Mouse (Mus musculus) midbrain, postnatal 0 days (tissue): Measurements from ENCODE around the gene Preb. TPM values are rescaled to one million over a fixed set of nuclear protein-coding genes. Genes with fewer than 3 reads are reported as not detected.

ENCODE experiments used
- ATAC-seq: fragments of 200-750 bp; cut with Nextera tagmentation; 2 replicates; pipeline ENCODE4 v1.8.0; 2017; ENCODE audit warnings: moderate number of reproducible peaks, mild to moderate bottlenecking, moderate TSS enrichment, moderate library complexity; ENCODE audit not compliant: low FRiP score
- DNase-seq: peaks from one replicate; pipeline ENCODE4 v3.0.0-alpha.2; 2015; ENCODE audit warnings: low spot score
- H3K27ac ChIP-seq: fragments of 300-500 bp; sonication (generic); 2 replicates; pipeline ENCODE4 v1.5.1; 2014; ENCODE audit warnings: low read depth, mild to moderate bottlenecking, low read length, mixed read lengths
- H3K27me3 ChIP-seq: fragments of 300-500 bp; sonication (generic); 2 replicates; pipeline ENCODE4 v1.6.1; 2014; ENCODE audit warnings: low read length, control low read depth, mixed read lengths; ENCODE audit not compliant: insufficient read depth
- H3K36me3 ChIP-seq: fragments of 300-500 bp; sonication (generic); 2 replicates; pipeline ENCODE4 v1.6.1; 2014; ENCODE audit warnings: low read length, control low read depth, mixed read lengths; ENCODE audit not compliant: insufficient read depth
- H3K4me1 ChIP-seq: fragments of 300-500 bp; sonication (generic); 2 replicates; pipeline ENCODE4 v1.6.1; 2014; ENCODE audit warnings: mild to moderate bottlenecking, control low read depth, antibody characterized with exemption, low read length, mixed read lengths; ENCODE audit not compliant: insufficient read depth
- H3K4me2 ChIP-seq: fragments of 300-500 bp; sonication (generic); 2 replicates; pipeline ENCODE4 v1.6.1; 2014; ENCODE audit warnings: low read depth, mild to moderate bottlenecking, low read length, mixed read lengths; ENCODE audit not compliant: poor library complexity, severe bottlenecking
- H3K4me3 ChIP-seq: fragments of 300-500 bp; sonication (generic); 2 replicates; pipeline ENCODE4 v1.5.1; 2014; ENCODE audit warnings: low read depth, mild to moderate bottlenecking, low read length, moderate library complexity
- H3K9ac ChIP-seq: fragments of 300-500 bp; sonication (generic); replicated peaks from 2 replicates; pipeline ENCODE4 v1.6.1; 2014; ENCODE audit warnings: mild to moderate bottlenecking, low read length, moderate library complexity, mixed read lengths; ENCODE audit not compliant: poor library complexity, severe bottlenecking
- H3K9me3 ChIP-seq: fragments of 300-500 bp; sonication (generic); 2 replicates; pipeline ENCODE4 v1.6.1; 2016; ENCODE audit warnings: low read length, control low read depth
- CTCF ChIP-seq: IDR thresholded peaks from 2 replicates; pipeline ENCODE4 v1.5.1; 2016; ENCODE audit warnings: antibody characterized with exemption, mild to moderate bottlenecking
- WGBS: fragments of 180-500 bp; shearing (Covaris S2); extraction: QIAGEN DNeasy Blood & Tissue Kit; methylation state at CpG from one replicate; pipeline ENCODE4 v1.1.7; 2014; 5-methylcytosine and 5-hydroxymethylcytosine counted together
- polyA plus RNA-seq: library from polyadenylated mRNA; unstranded; fragments of >200 nt; fragmentation: Nextera tagmentation; extraction: Ambion mirVana; gene quantifications from 2 replicates; pipeline ENCODE4 v1.2.1, GENCODE M21; 2015
- total RNA-seq: library from RNA; depleted of rRNA; stranded (reverse); fragments of >200 nt; gene quantifications from 2 replicates; pipeline ENCODE4 v1.2.3, GENCODE M21; 2014

Preb gene
- total and polyA plus RNA-seq, 2 experiments from 2014 or later: 37.7 to 89.6 TPM

DNA sequence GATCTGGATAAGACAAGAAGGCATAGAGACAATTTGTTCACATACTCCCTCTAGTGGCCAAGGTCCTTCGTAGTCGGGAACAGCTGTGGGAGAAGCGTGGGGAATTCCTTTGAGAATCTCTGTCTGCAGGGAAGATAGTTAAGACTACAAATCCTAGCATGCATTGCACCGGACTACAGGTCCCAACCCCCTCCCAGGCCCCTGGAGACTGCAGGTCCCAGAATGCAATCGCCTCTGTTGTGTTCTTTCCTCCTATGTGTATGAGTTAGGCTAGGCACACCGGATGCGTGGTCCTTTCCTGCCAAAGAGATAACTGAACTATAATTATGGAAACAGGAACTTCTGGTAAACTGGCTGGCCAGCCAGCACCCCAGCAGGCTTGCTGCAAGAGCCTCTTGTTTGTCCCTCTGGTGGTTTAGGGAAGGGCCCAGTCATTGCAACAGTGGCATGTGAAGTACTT, 44.2 kb downstream of the Preb start:
- no peak overlapping the region for H3K9ac ChIP-seq
- H3K9me3 ChIP-seq: no peaks in the 10 kb centered on the region
- TF ChIP-seq CTCF: peak; percentile 85
- no peak overlapping the region for H3K4me3 ChIP-seq
- peak overlapping the region; percentile 24 for H3K4me2 ChIP-seq
- ATAC-seq (peak; percentile 79), DNase-seq (peak; percentile 98)
- H3K4me1 ChIP-seq: peaks cover 3% of the 10 kb centered on the region; the same call in 1 of the 2 replicates
- WGBS: 3% methylated on average over 7 of the region's 7 CpGs
- H3K27me3 ChIP-seq: no peaks in the 10 kb centered on the region
- no peak overlapping the region; the same call in 1 of the 2 replicates for H3K27ac ChIP-seq
- no peaks in the 10 kb centered on the region for H3K36me3 ChIP-seq

DNA sequence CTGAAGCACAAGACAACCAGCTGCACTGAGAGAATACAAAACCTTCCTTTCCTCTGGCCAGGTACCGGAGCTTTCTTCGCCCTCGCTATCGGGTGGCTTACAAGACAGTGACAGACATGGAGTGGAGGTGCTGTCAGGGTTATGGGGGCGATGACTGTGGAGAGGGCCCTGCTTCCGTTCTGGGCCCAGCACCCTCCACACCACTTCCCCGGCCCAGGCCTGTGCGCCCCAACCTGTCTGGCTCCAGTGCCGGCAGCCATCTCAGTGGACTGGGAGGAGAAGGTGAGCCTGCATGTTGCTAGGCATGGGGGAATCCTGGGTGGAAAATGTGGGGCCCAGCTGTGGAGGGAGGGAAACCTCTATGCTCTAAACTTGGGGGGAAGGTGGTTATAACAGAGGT, 44.7 kb downstream of the Preb start:
- Histone ChIP-seq H3K4me3 (no peak overlapping the region), H3K27ac (0 out of 2 replicates have a peak overlapping the region, but pooled peaks have one; percentile 12), H3K36me3 (no peaks in the 10 kb centered on the region), H3K9ac (no peak overlapping the region), H3K4me1 (peaks cover 3% of the 10 kb centered on the region; the same call in 1 of the 2 replicates), H3K4me2 (0 out of 2 replicates have a peak overlapping the region, but pooled peaks have one; percentile 24), H3K27me3 (no peaks in the 10 kb centered on the region), H3K9me3 (no peaks in the 10 kb centered on the region)
- 64% methylated on average over 9 of the region's 9 CpGs for WGBS
- TF ChIP-seq CTCF: no peak
- ATAC-seq (peak; percentile 22; the same call in 1 of the 2 replicates), DNase-seq (no peak)

DNA sequence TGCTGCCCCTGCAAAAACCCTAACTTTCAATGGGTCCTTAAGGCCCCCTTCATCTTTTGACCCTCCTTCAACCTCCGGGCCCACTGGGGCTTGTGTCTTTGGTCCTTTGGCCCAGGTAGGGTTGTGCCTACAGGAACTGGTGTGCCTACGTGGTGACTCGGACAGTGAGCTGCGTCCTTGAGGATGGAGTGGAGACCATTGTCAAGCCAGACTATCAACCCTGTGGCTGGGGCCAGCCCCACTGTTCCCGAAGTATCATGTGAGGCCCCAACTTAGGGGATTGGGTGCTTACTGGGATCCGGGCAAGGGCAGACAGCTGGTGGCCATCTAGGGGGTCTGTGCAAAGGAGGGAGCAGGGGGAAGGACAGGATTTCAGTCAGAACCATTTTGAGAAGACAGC, 45.3 kb downstream of the Preb start:
- TF ChIP-seq CTCF: no peak
- Histone ChIP-seq H3K4me1 (peaks cover 3% of the 10 kb centered on the region; the same call in 1 of the 2 replicates), H3K27ac (0 out of 2 replicates have a peak overlapping the region, but pooled peaks have one; percentile 12), H3K4me3 (no peak overlapping the region), H3K27me3 (no peaks in the 10 kb centered on the region), H3K36me3 (no peaks in the 10 kb centered on the region), H3K9me3 (no peaks in the 10 kb centered on the region), H3K4me2 (no peak overlapping the region), H3K9ac (no peak overlapping the region)
- DNase-seq: no peak
- no peak for ATAC-seq
- 83% methylated on average over 6 of the region's 6 CpGs for WGBS

DNA sequence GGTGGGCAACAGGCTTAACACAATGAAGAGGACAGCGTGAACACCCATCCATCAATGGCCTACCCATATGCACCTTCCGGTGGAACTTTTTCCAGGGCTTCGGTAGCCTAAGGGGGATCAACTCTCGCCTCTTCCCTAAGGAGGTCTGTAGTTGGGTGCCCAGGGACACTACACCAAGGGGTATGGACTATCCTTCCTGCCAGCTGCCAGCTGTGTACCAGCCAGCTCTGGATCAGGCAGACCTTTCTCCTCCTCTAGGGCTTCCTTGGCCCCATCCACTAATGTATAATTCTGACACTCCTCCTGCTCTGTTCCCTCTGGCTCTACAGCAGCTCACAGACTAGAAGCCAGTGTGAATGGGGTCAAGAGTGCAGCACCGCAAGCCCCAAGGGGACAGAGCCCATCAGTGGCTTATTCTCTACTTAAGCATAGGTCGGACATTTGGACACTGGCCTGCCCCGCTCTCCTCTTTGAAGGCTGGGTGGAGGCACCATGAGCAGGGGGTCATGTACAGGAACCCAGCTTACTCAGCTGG, 46.0 kb downstream of the Preb start:
- H3K4me1 ChIP-seq: peaks cover 3% of the 10 kb centered on the region; the same call in 1 of the 2 replicates
- no peaks in the 10 kb centered on the region for H3K27me3 ChIP-seq
- no peak overlapping the region for H3K27ac ChIP-seq
- no peak overlapping the region for H3K9ac ChIP-seq
- WGBS: 80% methylated on average over 7 of the region's 7 CpGs
- no peak overlapping the region; the same call in 1 of the 2 replicates for H3K4me3 ChIP-seq
- ATAC-seq (no peak), DNase-seq (no peak)
- H3K4me2 ChIP-seq: peak overlapping the region; percentile 18; the same call in 1 of the 2 replicates
- TF ChIP-seq CTCF: no peak
- no peaks in the 10 kb centered on the region for H3K9me3 ChIP-seq
- no peaks in the 10 kb centered on the region for H3K36me3 ChIP-seq

DNA sequence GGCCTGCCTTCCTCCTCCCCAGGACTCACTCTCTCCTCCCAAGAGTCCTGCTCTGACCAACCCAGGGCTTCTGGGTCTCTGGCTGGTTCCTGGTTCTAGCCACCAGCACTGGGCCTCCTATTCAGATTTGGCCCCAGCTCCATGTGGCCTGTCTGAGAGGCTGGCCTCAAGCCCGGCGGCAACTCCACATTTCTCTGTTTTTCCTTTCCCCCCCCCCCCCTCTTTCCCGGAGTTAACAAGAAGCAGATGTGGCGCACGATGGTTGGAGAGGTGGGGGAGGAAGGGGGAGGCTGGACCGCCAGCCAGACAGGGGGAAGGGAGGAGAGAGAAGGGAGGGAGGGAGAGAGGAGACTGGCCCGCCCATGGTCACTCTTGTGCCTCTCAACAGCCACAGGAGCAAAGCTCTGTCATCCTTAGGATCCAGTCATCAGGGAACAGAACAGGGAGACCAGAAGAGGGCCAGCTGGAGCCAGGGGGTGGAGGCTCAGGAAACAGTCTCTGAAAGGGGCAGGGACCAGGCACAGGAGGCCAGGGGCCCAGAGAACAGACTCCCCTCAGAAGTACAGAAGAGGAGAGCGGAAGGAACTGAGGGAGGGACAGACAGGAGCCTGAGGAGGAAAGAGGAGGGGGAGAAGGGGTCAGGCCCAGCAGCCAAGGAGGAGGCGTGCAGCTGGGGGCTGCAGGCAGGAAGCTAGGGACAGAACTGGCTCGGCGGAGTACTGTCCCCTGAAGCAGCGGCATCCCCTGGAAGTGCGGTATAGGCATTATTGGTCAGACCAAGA, 46.9 kb downstream of the Preb start, which contains the start of gene Emilin1:
Gene Emilin1, plus strand, starts transcription at position 343 of the 782 bp plus-strand sequence.
- TF ChIP-seq CTCF: no peak
- Histone ChIP-seq H3K27ac (0 out of 2 replicates have a peak within 1 kb of the TSS, but pooled peaks have one; percentile 6), H3K9me3 (no peaks in the 10 kb centered on the region), H3K36me3 (no peaks in the 10 kb centered on the region), H3K4me3 (no peak within 1 kb of the TSS; the same call in 1 of the 2 replicates), H3K9ac (no peak within 1 kb of the TSS), H3K4me1 (peaks cover 5% of the 10 kb centered on the region), H3K4me2 (peak within 1 kb of the TSS; percentile 18; the same call in 1 of the 2 replicates), H3K27me3 (no peaks in the 10 kb centered on the region)
- DNase-seq (peak; percentile 41), ATAC-seq (no peak)
- 28% methylated on average over 13 of the region's 13 CpGs for WGBS
